Mouse (Mus musculus) kidney, embryonic 14.5 days (tissue): Measurements from ENCODE around the gene Ssx2ip. TPM values are rescaled to one million over a fixed set of nuclear protein-coding genes. Genes with fewer than 3 reads are reported as not detected.

Experiments
- ATAC-seq: fragments of 200-750 bp; cut with Nextera tagmentation; 2 replicates; pipeline ENCODE4 v1.8.0; 2017; ENCODE audit warnings: moderate number of reproducible peaks, mild to moderate bottlenecking, moderate TSS enrichment, moderate library complexity; ENCODE audit not compliant: low FRiP score, low TSS enrichment
- H3K27ac ChIP-seq: fragments of 300-500 bp; sonication (generic); 2 replicates; pipeline ENCODE4 v1.5.1; 2014; ENCODE audit warnings: low read depth, mild to moderate bottlenecking, low read length, moderate library complexity, mixed read lengths
- H3K27me3 ChIP-seq: fragments of 300-500 bp; sonication (generic); 2 replicates; pipeline ENCODE4 v1.6.1; 2014; ENCODE audit warnings: mild to moderate bottlenecking, low read length; ENCODE audit not compliant: control insufficient read depth, insufficient read depth
- H3K36me3 ChIP-seq: fragments of 300-500 bp; sonication (generic); 2 replicates; pipeline ENCODE4 v1.6.1; 2014; ENCODE audit warnings: low read length, mixed read lengths; ENCODE audit not compliant: control insufficient read depth, insufficient read depth
- H3K4me1 ChIP-seq: fragments of 300-500 bp; sonication (generic); 2 replicates; pipeline ENCODE4 v1.6.1; 2014; ENCODE audit warnings: low read length, mixed read lengths; ENCODE audit not compliant: control insufficient read depth, insufficient read depth
- H3K4me2 ChIP-seq: fragments of 300-500 bp; sonication (generic); replicated peaks from 2 replicates; pipeline ENCODE4 v1.6.1; 2014; ENCODE audit warnings: low read depth, mild to moderate bottlenecking, low read length
- H3K4me3 ChIP-seq: fragments of 300-500 bp; sonication (generic); 2 replicates; pipeline ENCODE4 v1.5.1; 2014; ENCODE audit warnings: mild to moderate bottlenecking, low read length
- H3K9ac ChIP-seq: fragments of 300-500 bp; sonication (generic); 2 replicates; pipeline ENCODE4 v1.6.1; 2014; ENCODE audit warnings: low read depth, mild to moderate bottlenecking, low read length, moderate library complexity
- H3K9me3 ChIP-seq: fragments of 300-500 bp; sonication (generic); 2 replicates; pipeline ENCODE4 v1.6.1; 2016; ENCODE audit warnings: low read length; ENCODE audit not compliant: control insufficient read depth
- WGBS: fragments of 180-500 bp; shearing (Covaris S2); extraction: QIAGEN DNeasy Blood & Tissue Kit; methylation state at CpG from one replicate; pipeline ENCODE4 v1.1.7; 2014; 5-methylcytosine and 5-hydroxymethylcytosine counted together
- polyA plus RNA-seq: library from polyadenylated mRNA; unstranded; fragments of >200 nt; fragmentation: Nextera tagmentation; extraction: Ambion mirVana; gene quantifications from 2 replicates; pipeline ENCODE4 v1.2.1, GENCODE M21; 2014

Ssx2ip gene
- polyA plus RNA-seq, 1 experiment from 2014 or later = 25.8 TPM

GRCm38 (mm10) chr3:146376337-146377130 is 27.9 kb upstream of the Ssx2ip start:
- Histone ChIP-seq H3K27me3 (no peaks in the 10 kb centered on the region), H3K4me2 (no peak overlapping the region), H3K27ac (no peak overlapping the region), H3K9me3 (no peaks in the 10 kb centered on the region), H3K4me1 (0 out of 2 replicates have a peak, but pooled peaks cover 4% of the 10 kb centered on the region), H3K9ac (no peak overlapping the region), H3K4me3 (no peak overlapping the region), H3K36me3 (no peaks in the 10 kb centered on the region)
- ATAC-seq = no peak
- 88% methylated on average over 15 of the region's 15 CpGs for WGBS

- Histone ChIP-seq H3K9me3 (no peaks in the 10 kb centered on the region), H3K36me3 (no peaks in the 10 kb centered on the region), H3K27ac (no peak overlapping the region), H3K4me2 (no peak overlapping the region), H3K4me1 (0 out of 2 replicates have a peak, but pooled peaks cover 4% of the 10 kb centered on the region), H3K27me3 (no peaks in the 10 kb centered on the region), H3K4me3 (no peak overlapping the region), H3K9ac (no peak overlapping the region)
- ATAC-seq = no peak
- 84% methylated on average over 5 of the region's 5 CpGs for WGBS
Observed at GRCm38 (mm10) chr3:146377216-146377615, 27.2 kb upstream of the Ssx2ip start.

GRCm38 (mm10) chr3:146378753-146379152 is 25.7 kb upstream of the Ssx2ip start:
- H3K4me1 ChIP-seq = 0 out of 2 replicates have a peak, but pooled peaks cover 4% of the 10 kb centered on the region
- H3K9me3 ChIP-seq = no peaks in the 10 kb centered on the region
- H3K9ac ChIP-seq = no peak overlapping the region
- no peak overlapping the region for H3K4me2 ChIP-seq
- H3K27me3 ChIP-seq = no peaks in the 10 kb centered on the region
- ATAC-seq = no peak
- WGBS = 67% methylated on average over 8 of the region's 8 CpGs
- H3K27ac ChIP-seq = no peak overlapping the region
- no peak overlapping the region for H3K4me3 ChIP-seq
- H3K36me3 ChIP-seq = no peaks in the 10 kb centered on the region

GRCm38 (mm10) chr3:146379740-146380466 is 24.5 kb upstream of the Ssx2ip start:
- H3K9me3 ChIP-seq = no peaks in the 10 kb centered on the region
- H3K27ac ChIP-seq = no peak overlapping the region
- 53% methylated on average over 9 of the region's 9 CpGs for WGBS
- H3K4me2 ChIP-seq = no peak overlapping the region
- no peak for ATAC-seq
- H3K9ac ChIP-seq = no peak overlapping the region
- no peak overlapping the region for H3K4me3 ChIP-seq
- no peaks in the 10 kb centered on the region for H3K27me3 ChIP-seq
- H3K4me1 ChIP-seq = 0 out of 2 replicates have a peak, but pooled peaks cover 4% of the 10 kb centered on the region
- H3K36me3 ChIP-seq = no peaks in the 10 kb centered on the region

- 0 out of 2 replicates have a peak, but pooled peaks cover 4% of the 10 kb centered on the region for H3K4me1 ChIP-seq
- H3K36me3 ChIP-seq = no peaks in the 10 kb centered on the region
- ATAC-seq = no peak
- no peaks in the 10 kb centered on the region for H3K9me3 ChIP-seq
- no peaks in the 10 kb centered on the region for H3K27me3 ChIP-seq
- H3K4me3 ChIP-seq = no peak overlapping the region
- 91% methylated on average over 2 of the region's 2 CpGs for WGBS
- no peak overlapping the region for H3K9ac ChIP-seq
- H3K27ac ChIP-seq = no peak overlapping the region
- no peak overlapping the region for H3K4me2 ChIP-seq
Observed at GRCm38 (mm10) chr3:146380874-146381273, 23.6 kb upstream of the Ssx2ip start.

- 93% methylated on average over 9 of the region's 9 CpGs for WGBS
- no peaks in the 10 kb centered on the region for H3K27me3 ChIP-seq
- H3K9ac ChIP-seq = no peak overlapping the region
- no peaks in the 10 kb centered on the region for H3K36me3 ChIP-seq
- no peak overlapping the region for H3K27ac ChIP-seq
- H3K9me3 ChIP-seq = no peaks in the 10 kb centered on the region
- H3K4me2 ChIP-seq = no peak overlapping the region
- 0 out of 2 replicates have a peak, but pooled peaks cover 4% of the 10 kb centered on the region for H3K4me1 ChIP-seq
- no peak overlapping the region for H3K4me3 ChIP-seq
- ATAC-seq = no peak
Observed at GRCm38 (mm10) chr3:146381471-146381870, 23.0 kb upstream of the Ssx2ip start.

GRCm38 (mm10) chr3:146386800-146387199 is 17.6 kb upstream of the Ssx2ip start:
- Histone ChIP-seq H3K9me3 (no peaks in the 10 kb centered on the region), H3K4me1 (no peaks in the 10 kb centered on the region), H3K27ac (no peak overlapping the region), H3K9ac (no peak overlapping the region), H3K27me3 (no peaks in the 10 kb centered on the region), H3K4me2 (no peak overlapping the region), H3K36me3 (no peaks in the 10 kb centered on the region), H3K4me3 (no peak overlapping the region)
- ATAC-seq = no peak
- WGBS = 74% methylated on average over 3 of the region's 3 CpGs

GRCm38 (mm10) chr3:146392656-146393321 is 11.7 kb upstream of the Ssx2ip start:
- WGBS = 77% methylated on average over 19 of the region's 19 CpGs

More at GRCm38 (mm10) chr3:146392656-146393321, 11.7 kb upstream of the Ssx2ip start:
- Histone ChIP-seq H3K27ac (no peak overlapping the region), H3K4me1 (0 out of 2 replicates have a peak, but pooled peaks cover 3% of the 10 kb centered on the region), H3K9me3 (no peaks in the 10 kb centered on the region), H3K36me3 (no peaks in the 10 kb centered on the region), H3K4me3 (no peak overlapping the region), H3K4me2 (no peak overlapping the region), H3K27me3 (no peaks in the 10 kb centered on the region), H3K9ac (no peak overlapping the region)
- ATAC-seq = 0 out of 2 replicates have a peak, but pooled peaks have one; percentile 39
